Mouse (Mus musculus) MEL-GATA-1-ER (cell line): ENCODE results near the gene Clptm1.

Experiments used
- DNase-seq: peaks from one replicate; pipeline ENCODE4 v3.0.0-alpha.2; 2012; ENCODE audit warnings: low read depth; ENCODE audit errors: extremely low read depth

The Clptm1 gene

DNA sequence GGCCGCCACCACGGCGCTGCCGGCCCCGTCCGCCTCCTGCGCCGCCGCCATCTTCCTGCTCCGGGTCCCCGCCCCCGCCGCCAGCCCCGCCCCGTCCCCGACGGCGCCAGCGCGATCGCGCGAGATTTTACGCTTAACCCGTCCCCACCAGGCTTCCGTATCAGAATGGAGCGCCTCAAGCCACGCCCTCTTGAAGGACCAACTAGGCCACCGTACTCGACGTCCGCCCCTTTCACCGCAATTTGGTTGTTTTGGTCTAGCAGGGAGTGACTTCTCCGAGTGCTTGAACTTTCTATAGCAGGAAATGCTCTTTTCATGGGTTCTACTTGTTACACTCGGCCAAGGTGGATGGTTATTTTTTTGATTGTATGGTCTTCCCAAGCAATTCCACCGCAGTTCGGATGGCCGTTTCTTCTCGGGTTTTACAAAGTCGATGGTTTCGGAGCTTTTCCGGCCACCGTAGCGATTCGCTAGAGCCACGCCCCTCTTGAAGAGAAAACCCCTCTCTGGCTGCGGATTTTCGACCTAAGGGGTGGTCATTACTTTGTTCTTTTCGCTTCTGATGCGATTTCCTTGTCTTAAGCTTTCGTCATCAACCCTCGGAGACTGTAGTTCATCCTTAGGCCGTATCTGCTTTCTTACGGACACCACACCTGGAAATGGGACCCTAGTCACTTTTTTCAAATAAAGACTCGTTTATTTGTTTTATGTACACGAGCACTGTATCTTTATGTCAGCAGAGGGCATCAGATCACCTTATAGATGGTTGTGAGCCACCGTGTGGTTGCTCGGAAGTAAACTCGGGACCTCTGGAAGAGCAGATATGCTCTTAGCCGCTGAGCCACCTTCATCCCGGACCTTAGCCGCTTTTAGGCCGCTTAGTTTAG lies at the start of gene Clptm1:
Clptm1 (minus strand) TSS at position 79 of the 887 bp plus-strand sequence.
- peak; percentile 94 for DNase-seq

- no peak for DNase-seq
Measured at GRCm38 (mm10) chr7:19713598-19713997, 48.8 kb upstream of the Clptm1 start.

DNA sequence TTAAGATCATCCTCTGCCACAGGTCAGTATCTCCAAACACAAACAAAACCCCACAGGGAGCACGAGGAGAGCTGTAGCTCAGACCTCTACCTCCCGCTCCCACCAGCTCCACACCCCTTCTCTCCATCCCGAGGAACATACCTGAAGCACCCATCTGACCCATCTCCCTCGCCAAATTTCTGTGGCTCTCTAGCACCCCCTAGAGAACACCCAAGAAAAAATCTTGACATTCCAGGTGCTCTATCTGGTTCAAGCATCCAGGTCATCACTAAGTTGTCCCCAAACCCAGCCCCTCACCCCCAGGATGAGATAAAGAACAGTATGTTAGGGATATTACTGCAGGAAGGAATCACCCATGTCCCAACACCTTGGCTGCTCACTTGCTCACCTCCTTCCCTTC lies 48.4 kb upstream of the Clptm1 start:
- no peak for DNase-seq

DNA sequence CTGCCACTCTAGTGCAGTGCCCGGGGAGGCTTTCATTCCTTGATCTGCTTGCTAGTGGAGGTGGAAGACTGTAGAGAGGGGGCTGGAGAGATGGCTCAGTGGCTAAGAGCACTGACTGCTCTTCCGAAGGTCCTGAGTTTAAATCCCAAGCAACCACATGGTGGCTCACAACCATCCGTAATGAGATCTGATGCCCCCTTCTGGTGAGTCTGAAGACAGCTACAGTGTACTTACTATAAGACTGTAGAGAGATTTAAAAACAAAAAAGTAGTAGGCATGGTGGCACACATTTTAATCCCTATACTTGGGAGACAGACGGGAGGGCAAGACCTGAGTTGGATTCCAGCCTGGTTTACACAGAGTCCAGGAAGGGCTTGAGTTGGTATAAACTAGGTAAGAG lies 47.6 kb upstream of the Clptm1 start:
- no peak for DNase-seq

DNA sequence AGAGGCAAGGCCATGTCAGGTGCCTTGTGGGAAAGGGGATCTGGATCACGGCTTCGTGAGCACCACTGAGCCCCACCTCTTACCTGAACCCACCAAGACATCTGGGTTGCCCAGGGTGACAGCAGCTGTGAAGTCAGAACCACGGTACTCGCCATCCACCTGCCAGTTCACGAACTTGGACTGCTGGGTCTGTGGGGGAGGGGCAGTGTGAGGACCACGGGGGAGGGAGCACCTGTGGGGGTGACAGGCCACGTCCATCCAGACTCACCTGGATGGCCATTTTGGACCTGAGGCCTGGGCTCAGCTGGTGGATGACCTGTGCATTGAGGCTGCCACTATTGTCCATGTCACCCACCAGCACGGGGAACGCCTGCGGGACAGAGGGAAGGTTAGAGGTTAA lies 45.8 kb upstream of the Clptm1 start:
- DNase-seq = no peak

- no peak for DNase-seq
Measured at GRCm38 (mm10) chr7:19705271-19705670, 40.4 kb upstream of the Clptm1 start.

DNA sequence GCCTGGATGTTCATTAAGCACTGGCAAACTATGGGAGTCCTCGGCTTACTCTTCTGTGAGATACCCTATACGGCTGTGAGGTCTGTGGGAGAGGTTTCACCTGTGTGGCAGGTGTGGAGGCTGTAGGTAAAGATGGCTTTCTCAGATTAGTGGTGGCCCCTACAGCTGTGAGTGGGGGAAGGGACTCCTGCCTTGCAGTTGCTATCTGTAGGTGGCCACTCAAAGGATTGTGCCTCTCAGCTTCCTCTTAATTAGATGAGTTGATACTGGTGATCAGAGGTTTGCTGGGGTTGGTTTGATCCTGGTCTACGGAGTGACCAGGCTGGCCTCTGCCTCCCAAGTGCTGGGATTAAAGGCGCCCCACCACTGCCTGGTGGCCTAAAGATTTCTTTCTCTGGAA lies 39.6 kb upstream of the Clptm1 start:
- DNase-seq = no peak

DNA sequence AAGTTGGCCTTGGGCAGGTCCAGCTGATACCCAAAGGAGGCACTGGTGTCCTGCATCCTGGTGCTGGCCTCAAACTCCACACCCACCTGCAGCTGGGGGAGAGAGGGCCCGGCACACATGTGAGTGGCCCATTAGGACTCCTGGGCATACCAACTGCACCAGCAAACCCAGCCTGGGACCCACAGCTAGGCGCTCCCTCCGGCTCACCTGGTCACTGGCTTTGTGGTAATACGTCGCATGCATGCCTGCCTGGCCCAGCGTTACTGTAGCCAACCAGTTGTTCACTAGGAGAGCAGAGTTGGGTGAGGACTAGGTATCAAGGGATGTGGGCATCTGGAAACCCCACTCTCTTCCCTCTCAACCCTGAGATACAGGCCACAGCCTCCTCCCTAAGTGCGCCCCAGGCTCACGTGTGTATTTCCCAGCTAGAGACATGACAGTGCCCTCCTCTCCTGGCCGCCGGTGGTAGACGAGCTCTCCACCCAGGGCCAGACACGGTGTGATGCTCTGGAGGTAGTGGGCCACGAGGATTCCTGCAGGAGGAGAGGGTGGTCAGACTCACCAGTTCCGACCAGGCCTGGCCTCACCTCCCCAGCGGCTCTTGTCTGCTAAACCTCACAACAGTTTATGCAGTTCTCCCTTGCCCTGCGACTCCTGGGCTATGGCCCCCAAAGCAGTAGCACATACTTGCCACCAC lies 38.2 kb upstream of the Clptm1 start:
- DNase-seq = no peak

- DNase-seq = no peak
Measured at GRCm38 (mm10) chr7:19701069-19701761, 36.4 kb upstream of the Clptm1 start.

GRCm38 (mm10) chr7:19700299-19701068 lies 35.7 kb upstream of the Clptm1 start:
- no peak for DNase-seq

GRCm38 (mm10) chr7:19699827-19700148 lies 35.0 kb upstream of the Clptm1 start:
- DNase-seq = no peak

DNA sequence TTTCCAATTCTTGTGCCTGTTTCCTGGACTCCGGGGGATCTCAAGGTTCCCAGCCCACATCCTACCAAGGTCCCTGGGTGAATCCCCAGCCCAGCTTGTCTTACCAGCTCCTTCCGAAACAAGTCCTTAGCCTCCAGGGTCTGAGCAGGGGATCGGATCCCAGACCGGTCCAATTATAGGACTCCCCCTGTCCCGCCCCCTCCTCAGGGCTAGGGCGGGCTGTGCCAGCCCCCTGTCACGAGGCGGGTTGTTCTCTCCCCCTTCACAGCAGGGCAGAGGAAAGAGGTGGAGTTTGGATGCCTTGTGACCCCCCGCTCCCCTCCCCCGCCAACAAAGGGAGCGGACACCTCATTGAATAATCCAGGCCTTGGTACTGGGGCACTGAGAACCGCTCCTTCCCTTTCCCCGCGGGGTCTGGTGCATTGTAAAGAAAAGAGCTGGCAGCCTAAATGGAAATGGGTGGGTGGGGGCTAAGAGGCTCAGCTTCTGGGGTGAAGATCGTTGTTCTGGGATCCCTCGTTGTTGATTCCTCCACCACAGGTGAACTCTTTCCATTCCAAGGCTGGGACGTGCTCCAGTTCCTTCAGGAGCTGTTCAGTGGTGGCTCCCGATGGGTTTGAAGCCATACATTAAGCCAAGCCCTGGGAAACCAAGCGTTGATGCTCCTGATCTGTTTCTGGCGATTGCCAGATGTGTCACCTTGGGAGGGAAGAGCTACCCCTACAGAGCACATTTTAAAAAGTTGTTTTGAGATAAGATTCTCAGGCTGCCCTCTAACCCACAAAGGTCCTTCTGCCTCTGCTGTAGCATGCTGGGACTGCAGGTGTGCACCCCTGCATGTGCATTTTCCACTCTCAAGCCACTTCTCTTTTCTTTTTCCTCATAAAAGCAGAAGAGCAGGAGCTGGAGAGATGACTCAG lies 34.3 kb upstream of the Clptm1 start, which contains the start of gene Apoe:
Apoe (minus strand) TSS at position 282 of the 920 bp plus-strand sequence.
- DNase-seq = peak; percentile 26

- DNase-seq = no peak
Measured at GRCm38 (mm10) chr7:19697949-19698906, 33.4 kb upstream of the Clptm1 start.

- DNase-seq = no peak
Measured at GRCm38 (mm10) chr7:19696336-19696873, 31.6 kb upstream of the Clptm1 start.

DNA sequence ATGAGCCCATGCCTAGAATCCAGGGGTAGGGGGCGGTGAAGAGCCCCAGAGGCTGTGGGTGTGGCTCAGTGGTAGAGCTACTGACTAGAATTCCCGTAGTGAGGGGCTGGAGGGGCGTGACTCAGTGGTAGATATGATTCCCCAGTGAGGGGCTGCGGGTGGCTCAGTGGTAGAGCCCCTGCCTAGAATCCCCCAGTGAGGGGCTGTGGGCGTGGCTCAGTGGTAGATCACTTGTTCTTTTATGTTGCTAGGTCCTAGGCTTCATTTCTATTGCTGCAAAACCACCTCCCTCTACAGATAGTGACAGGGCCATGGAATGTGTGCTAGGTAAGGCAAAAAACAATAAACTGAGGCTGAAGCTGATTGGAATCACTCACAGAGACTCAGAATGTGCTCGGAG lies 31.0 kb upstream of the Clptm1 start:
- no peak for DNase-seq

GRCm38 (mm10) chr7:19695213-19695594 lies 30.4 kb upstream of the Clptm1 start:
- DNase-seq = peak; percentile 69

DNA sequence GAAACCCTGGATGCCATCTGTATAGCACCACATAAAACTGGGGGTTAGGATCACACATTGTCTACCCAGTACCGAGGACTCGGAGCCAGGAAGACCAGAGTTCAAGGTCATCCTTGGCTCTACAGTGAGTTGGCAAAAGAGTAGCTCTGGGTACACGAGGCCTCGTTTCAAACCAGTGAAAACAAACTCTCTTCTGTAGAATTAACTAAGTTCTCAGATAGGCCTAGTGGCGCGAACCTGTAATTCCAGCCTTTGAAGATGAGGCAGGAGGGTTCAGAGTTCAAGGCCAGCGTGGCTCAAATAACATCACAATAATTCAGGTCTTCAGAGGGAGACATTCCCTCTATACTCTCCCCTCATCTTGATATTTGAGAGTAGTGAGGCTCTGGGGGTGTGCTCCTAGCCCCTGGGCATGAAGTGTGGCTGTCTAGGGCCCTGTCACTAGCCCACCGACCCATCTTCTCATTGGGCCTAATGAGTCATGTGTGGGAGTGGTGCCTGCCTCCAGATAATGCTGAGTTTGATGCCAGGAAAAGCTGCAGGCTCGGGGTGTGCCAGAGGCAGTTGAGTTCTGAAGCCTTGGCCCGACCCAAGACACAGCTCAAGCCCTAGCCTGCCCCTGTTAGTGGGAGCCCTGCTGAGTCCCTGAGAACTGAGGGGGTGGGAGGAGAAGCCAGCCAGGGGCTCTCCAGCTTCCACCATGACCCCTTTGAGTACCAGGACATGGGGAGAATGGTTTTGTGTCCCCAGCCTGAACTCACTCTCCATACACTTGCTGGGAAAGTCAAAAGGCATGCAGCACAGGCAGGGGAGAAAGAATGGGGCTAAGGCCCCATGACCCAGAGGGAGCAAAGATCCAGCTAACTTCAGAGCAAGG lies 29.7 kb upstream of the Clptm1 start:
- no peak for DNase-seq

- DNase-seq = no peak
Measured at GRCm38 (mm10) chr7:19693421-19693820, 28.6 kb upstream of the Clptm1 start.
